ENCODE assay signal across 8 mouse cellular contexts in the genomic region with DNA sequence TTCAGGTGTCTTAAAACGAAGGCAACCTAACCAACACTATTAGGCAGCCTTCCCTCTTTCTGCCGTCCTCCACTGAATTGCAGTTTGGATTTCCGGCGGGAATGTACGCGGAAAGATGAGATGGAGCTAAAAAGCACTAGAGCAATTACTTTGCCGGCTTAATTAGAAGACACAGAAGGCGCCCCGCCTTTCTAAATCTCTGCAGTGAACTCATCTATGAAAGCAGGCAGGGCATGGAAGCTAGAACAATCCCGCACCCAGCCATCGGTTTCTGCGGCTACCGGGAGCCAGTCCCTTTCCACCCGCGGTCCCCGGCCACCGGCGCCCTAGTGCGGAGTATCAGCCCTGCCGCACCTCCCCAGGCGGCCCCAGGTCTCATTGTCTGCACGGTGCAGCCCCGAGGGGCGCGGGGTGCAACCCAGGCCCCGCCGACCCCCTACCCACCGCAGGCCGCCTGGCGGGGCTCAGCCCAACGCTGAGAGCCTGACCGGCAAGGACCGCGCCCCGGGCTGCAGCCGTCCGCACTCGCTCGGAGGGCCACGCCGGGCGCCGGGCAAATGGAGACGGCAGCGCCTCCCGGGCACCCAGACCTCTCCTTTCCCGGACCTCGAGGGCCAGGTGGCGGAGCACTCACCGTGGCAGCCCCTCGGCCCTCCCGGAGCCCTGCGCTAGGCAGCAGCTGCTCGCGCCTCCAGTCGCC. TPM values are rescaled to one million over a fixed set of nuclear protein-coding genes. Genes with fewer than 3 reads are reported as not detected.
DNase-seq lines count a peak whose midpoint lies in the region; ATAC-seq and TF ChIP-seq lines count a peak whose summit lies in the region.

No protein-coding gene starts in this region.

- H3K27ac ChIP-seq in kidney, embryonic 15.5 days: peak overlapping the region; percentile 95
- H3K27ac ChIP-seq in liver, embryonic 13.5 days: peak overlapping the region; percentile 78
- peak overlapping the region; percentile 97 for H3K27ac ChIP-seq in neural tube, embryonic 11.5 days (ENCODE audit: low read depth, low read length)

- H3K4me3 ChIP-seq in lung, adult 2 months (replicated peaks; ENCODE audit: extremely low read depth, low read depth, low read length): peak overlapping the region; percentile 87
- H3K4me3 ChIP-seq in kidney, embryonic 15.5 days (replicated peaks): peak overlapping the region; percentile 90
- peak overlapping the region; percentile 74 for H3K4me3 ChIP-seq in liver, embryonic 13.5 days (replicated peaks)
- peak overlapping the region; percentile 93 for H3K4me3 ChIP-seq in neural tube, embryonic 11.5 days (ENCODE audit: low read depth, low read length)

- 0 out of 2 replicates have a peak, but pooled peaks cover 2% of the 10 kb centered on the region for H3K9me3 ChIP-seq in kidney, embryonic 15.5 days (replicated peaks)
- no peaks in the 10 kb centered on the region for H3K9me3 ChIP-seq in liver, embryonic 13.5 days (replicated peaks)
- H3K9me3 ChIP-seq in neural tube, embryonic 11.5 days (ENCODE audit: control insufficient read depth, low read length): no peaks in the 10 kb centered on the region

- peak; percentile 79 for ATAC-seq in kidney, embryonic 15.5 days (replicated peaks; ENCODE audit: low FRiP score)
- peak; percentile 20 for ATAC-seq in liver, embryonic 13.5 days (ENCODE audit: low read depth)
- peak; percentile 80 for ATAC-seq in neural tube, embryonic 11.5 days (ENCODE audit: insufficient read depth, low FRiP score, low TSS enrichment)
- no peak for ATAC-seq in activated CD4-positive, CD25-positive, alpha-beta regulatory T cell, adult 4 months

- H3K9ac ChIP-seq in kidney, embryonic 15.5 days: peak overlapping the region; percentile 90
- H3K9ac ChIP-seq in liver, embryonic 13.5 days: peak overlapping the region; percentile 79
- peak overlapping the region; percentile 96 for H3K9ac ChIP-seq in neural tube, embryonic 11.5 days (ENCODE audit: low read length)

- no peaks in the 10 kb centered on the region for H3K27me3 ChIP-seq in kidney, embryonic 15.5 days
- peaks cover 40% of the 10 kb centered on the region for H3K27me3 ChIP-seq in liver, embryonic 13.5 days
- H3K27me3 ChIP-seq in neural tube, embryonic 11.5 days (ENCODE audit: control insufficient read depth, insufficient read depth, low read length): no peaks in the 10 kb centered on the region

- TF ChIP-seq POLR2A in lung, adult 2 months (IDR thresholded peaks at IDR 0.05; ENCODE audit: borderline replicate concordance, extremely low read depth, low read depth, low read length): no peak

- under 1% methylated on average over 56 of the region's 56 CpGs for WGBS in lung, adult 2 months
- under 1% methylated on average over 56 of the region's 56 CpGs for WGBS in kidney, embryonic 15.5 days
- 1% methylated on average over 47 of the region's 56 CpGs for WGBS in liver, embryonic 13.5 days (ENCODE audit: insufficient replicate concordance)
- under 1% methylated on average over 55 of the region's 56 CpGs for WGBS in neural tube, embryonic 11.5 days

- peaks cover 8% of the 10 kb centered on the region for H3K36me3 ChIP-seq in kidney, embryonic 15.5 days
- peaks cover 10% of the 10 kb centered on the region for H3K36me3 ChIP-seq in liver, embryonic 13.5 days
- H3K36me3 ChIP-seq in neural tube, embryonic 11.5 days (ENCODE audit: control insufficient read depth, insufficient read depth, low read length): no peaks in the 10 kb centered on the region

- peak; percentile 77 for DNase-seq in lung, adult 2 months
- DNase-seq in lung, postnatal 4 days: no peak
- peak; percentile 47 for DNase-seq in adipocyte (ENCODE audit: low spot score)
- peak; percentile 33 to 40 for DNase-seq in frontal cortex, adult 2 months (ENCODE audit: extremely low spot score in 1 of 2, low spot score in 1 of 2)
- DNase-seq in liver, embryonic 13.5 days: no peak
- no peak for DNase-seq in neural tube, embryonic 11.5 days (ENCODE audit: low spot score)

- peak overlapping the region; percentile 76 for H3K4me2 ChIP-seq in kidney, embryonic 15.5 days
- peak overlapping the region; percentile 84 for H3K4me2 ChIP-seq in liver, embryonic 13.5 days
- peak overlapping the region; percentile 82 for H3K4me2 ChIP-seq in neural tube, embryonic 11.5 days (ENCODE audit: low read depth)

- peaks cover 6% of the 10 kb centered on the region; the same call in 1 of the 2 replicates for H3K4me1 ChIP-seq in lung, adult 2 months (ENCODE audit: control insufficient read depth, insufficient read depth, low read length)
- H3K4me1 ChIP-seq in kidney, embryonic 15.5 days: peaks cover 7% of the 10 kb centered on the region
- peaks cover 16% of the 10 kb centered on the region for H3K4me1 ChIP-seq in liver, embryonic 13.5 days (replicated peaks)
- H3K4me1 ChIP-seq in neural tube, embryonic 11.5 days (ENCODE audit: control insufficient read depth, insufficient read depth, low read length): no peaks in the 10 kb centered on the region; the same call in 1 of the 2 replicates

- TF ChIP-seq CTCF in lung, adult 2 months (IDR thresholded peaks at IDR 0.05; ENCODE audit: insufficient read depth, low read length): no peak

RNA-seq across cellular contexts. Expression of a gene that starts 0.8 kb away (rescaled TPM):
- polyA plus RNA-seq in lung, adult 2 months (2012; rRNA removed): 14.1 and 16.4 TPM in 2 replicates
- polyA plus RNA-seq in frontal cortex, adult 2 months (2012; rRNA removed): 16.0 and 19.7 TPM in 2 replicates
- polyA plus RNA-seq in kidney, embryonic 15.5 days (2015; fragmentation: Nextera tagmentation; extraction: Ambion mirVana): 35.1 and 36.4 TPM in 2 replicates
- 30.4 and 38.1 TPM in 2 replicates for polyA plus RNA-seq in liver, embryonic 13.5 days (2015; fragmentation: Nextera tagmentation; extraction: Ambion mirVana)
- polyA plus RNA-seq in neural tube, embryonic 11.5 days (2014; fragmentation: Nextera tagmentation; extraction: Ambion mirVana): 21.4 and 24.3 TPM in 2 replicates
- 1 to 10 TPM; 4.1 to 6.8 TPM for polyA plus RNA-seq in activated CD4-positive, CD25-positive, alpha-beta regulatory T cell, adult 4 months (2017; shearing (Covaris generic))

Comparison
In these comparisons a context has a peak if more than half of its experiments do, and no peak if none do; other contexts are left out.
1. DNase-seq: peak in lung, adult 2 months (single experiment), adipocyte (single experiment) and frontal cortex, adult 2 months (2 of 2); none in lung, postnatal 4 days (0 of 2), liver, embryonic 13.5 days (single experiment) and neural tube, embryonic 11.5 days (single experiment).
2. Peak in every context shown above with its lines, with median percentiles within 50 percentile points of each other: H3K4me3 ChIP-seq, H3K27ac ChIP-seq, H3K4me2 ChIP-seq and H3K9ac ChIP-seq.